In the genomic region with DNA sequence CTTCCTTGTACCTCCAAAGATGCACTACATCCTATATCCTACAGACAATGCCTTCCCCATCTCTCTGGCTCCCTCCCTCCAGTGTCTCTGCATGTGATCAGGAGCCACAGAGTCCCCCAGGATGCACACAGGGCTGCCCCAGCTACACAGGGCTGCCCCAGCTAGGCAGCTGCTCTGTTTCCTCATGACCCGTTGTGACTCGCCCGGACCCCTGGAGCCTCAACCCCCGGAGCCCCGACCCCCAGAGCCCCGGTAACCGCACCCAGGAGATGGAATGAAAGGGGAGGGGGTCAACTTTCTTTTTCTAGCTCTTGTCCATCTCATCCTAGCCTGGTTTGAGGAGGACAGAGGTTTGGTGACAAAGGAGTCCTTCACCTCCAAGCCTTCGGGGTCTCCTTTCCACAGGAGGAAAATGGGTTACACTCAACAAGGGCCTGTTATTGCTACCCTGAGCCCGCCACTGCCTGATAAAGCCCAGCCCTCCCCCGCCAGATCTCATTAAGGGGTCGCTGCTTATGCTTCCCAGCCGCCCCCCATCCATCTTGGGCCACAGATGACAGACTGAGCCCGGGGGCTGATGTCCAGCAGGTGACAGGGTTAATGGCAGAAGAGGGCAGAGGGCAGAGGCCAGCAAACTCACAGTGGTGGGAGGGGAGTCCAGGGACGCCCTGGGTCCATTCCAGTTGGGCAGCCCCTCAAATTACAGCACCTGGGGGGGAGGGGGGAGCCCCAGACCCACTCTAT, we compare ENCODE assay signal across 29 mouse cellular contexts. TPM values are rescaled to one million over a fixed set of nuclear protein-coding genes. Genes with fewer than 3 reads are reported as not detected.
DNase-seq lines count a peak whose midpoint lies in the region; ATAC-seq lines count a peak whose summit lies in the region.
"Had no signal": no experiment of that assay in that cellular context is flagged by ENCODE, and none has a peak within 500 bp of the region (broad histone marks: within the 10 kb centered on the region; RNA-seq: fewer than 3 reads in every experiment).

No protein-coding gene starts in this region.

- DNase-seq in heart, adult 11 months, result peak; percentile 87
- no peak for DNase-seq in heart, postnatal 36 days
- DNase-seq in midbrain, embryonic 10.5 days (ENCODE audit: low spot score), result no peak
- DNase-seq in embryo, embryonic 10 days (ENCODE audit: low spot score), result peak; percentile 85
- DNase-seq in thymus, postnatal 14 days, result no peak
- no peak for DNase-seq in layer of hippocampus, adult 9-11 months
- DNase-seq: adrenal gland, postnatal 36 days; cerebellum, adult 9-10 months; gastrocnemius, postnatal 14 days; heart, adult 18-20 months; kidney, adult 9 months; kidney, postnatal 25 days; liver, embryonic 13.5 days; lung, embryonic 14.5 days; thymus, postnatal 4 days had no signal

- no peaks in the 10 kb centered on the region for H3K36me3 ChIP-seq in midbrain, embryonic 10.5 days
- H3K36me3 ChIP-seq in midbrain, embryonic 15.5 days (replicated peaks), result no peaks in the 10 kb centered on the region
- H3K36me3 ChIP-seq in hindbrain, embryonic 13.5 days, result no peaks in the 10 kb centered on the region
- H3K36me3 ChIP-seq: embryonic facial prominence, embryonic 13.5 days; forebrain, embryonic 15.5 days; G1E; intestine, embryonic 15.5 days; liver, embryonic 13.5 days; stomach, embryonic 15.5 days had no signal

- no peak overlapping the region for H3K4me3 ChIP-seq in midbrain, embryonic 10.5 days
- no peak overlapping the region for H3K4me3 ChIP-seq in midbrain, embryonic 15.5 days
- no peak overlapping the region for H3K4me3 ChIP-seq in hindbrain, embryonic 13.5 days
- H3K4me3 ChIP-seq: embryonic facial prominence, embryonic 13.5 days; erythroblast, embryonic 14.5 days; forebrain, embryonic 15.5 days; intestine, embryonic 15.5 days; layer of hippocampus, adult 2 months; liver, embryonic 13.5 days; megakaryocyte, embryonic 14.5 days; myocyte; stomach, embryonic 15.5 days had no signal

- intact Hi-C loops in heart, postnatal 36 days (cut with DNase I), result no loop called here

- no peak for ATAC-seq in midbrain, embryonic 15.5 days (replicated peaks)
- ATAC-seq in hindbrain, embryonic 13.5 days (ENCODE audit: low FRiP score), result no peak
- ATAC-seq: forebrain, embryonic 15.5 days; intestine, embryonic 15.5 days; Patski had no signal

- no peak overlapping the region for H3K9ac ChIP-seq in midbrain, embryonic 15.5 days
- no peak overlapping the region for H3K9ac ChIP-seq in hindbrain, embryonic 13.5 days
- H3K9ac ChIP-seq: embryonic facial prominence, embryonic 13.5 days; forebrain, embryonic 15.5 days; intestine, embryonic 15.5 days; liver, embryonic 13.5 days; lung, embryonic 14.5 days; stomach, embryonic 15.5 days had no signal

- no peak overlapping the region for H3K4me2 ChIP-seq in midbrain, embryonic 15.5 days
- H3K4me2 ChIP-seq in hindbrain, embryonic 13.5 days, result no peak overlapping the region
- H3K4me2 ChIP-seq: embryonic facial prominence, embryonic 13.5 days; forebrain, embryonic 15.5 days; intestine, embryonic 15.5 days; liver, embryonic 13.5 days; lung, embryonic 14.5 days; stomach, embryonic 15.5 days had no signal

- peaks cover 41% of the 10 kb centered on the region for H3K4me1 ChIP-seq in midbrain, embryonic 10.5 days
- peaks cover 9% of the 10 kb centered on the region; the same call in 1 of the 2 replicates for H3K4me1 ChIP-seq in midbrain, embryonic 15.5 days
- peaks cover 39% of the 10 kb centered on the region for H3K4me1 ChIP-seq in hindbrain, embryonic 13.5 days (replicated peaks)
- H3K4me1 ChIP-seq: intestine, embryonic 15.5 days; stomach, embryonic 15.5 days had no signal

- 49% methylated on average over 14 of the region's 14 CpGs for WGBS in midbrain, embryonic 10.5 days
- WGBS in midbrain, embryonic 15.5 days, result 53% methylated on average over 14 of the region's 14 CpGs
- 22% methylated on average over 14 of the region's 14 CpGs for whole genome bisulfite sequencing in hindbrain, embryonic 13.5 days

- H3K9me3 ChIP-seq in midbrain, embryonic 10.5 days (replicated peaks), result peaks cover 3% of the 10 kb centered on the region; the same call in 1 of the 2 replicates
- no peaks in the 10 kb centered on the region for H3K9me3 ChIP-seq in midbrain, embryonic 15.5 days
- no peaks in the 10 kb centered on the region for H3K9me3 ChIP-seq in hindbrain, embryonic 13.5 days
- H3K9me3 ChIP-seq: embryonic facial prominence, embryonic 13.5 days; forebrain, embryonic 15.5 days; G1E; intestine, embryonic 15.5 days; liver, embryonic 13.5 days; stomach, embryonic 15.5 days had no signal

- H3K27ac ChIP-seq in midbrain, embryonic 10.5 days (replicated peaks), result peak overlapping the region; percentile 93
- no peak overlapping the region for H3K27ac ChIP-seq in midbrain, embryonic 15.5 days
- peak overlapping the region; percentile 66 for H3K27ac ChIP-seq in hindbrain, embryonic 13.5 days
- H3K27ac ChIP-seq: embryonic facial prominence, embryonic 13.5 days; intestine, embryonic 15.5 days; layer of hippocampus, adult 2 months; liver, embryonic 13.5 days; stomach, embryonic 15.5 days had no signal

- H3K27me3 ChIP-seq in midbrain, embryonic 10.5 days (ENCODE audit: low read depth, poor library complexity, severe bottlenecking), result no peaks in the 10 kb centered on the region
- H3K27me3 ChIP-seq in midbrain, embryonic 15.5 days (replicated peaks), result no peaks in the 10 kb centered on the region
- H3K27me3 ChIP-seq in hindbrain, embryonic 13.5 days, result no peaks in the 10 kb centered on the region
- H3K27me3 ChIP-seq: embryonic facial prominence, embryonic 13.5 days; forebrain, embryonic 15.5 days; intestine, embryonic 15.5 days; Patski; stomach, embryonic 15.5 days had no signal

RNA-seq across cellular contexts. Expression of gene Cdk5rap3, which starts 24.3 kb away (rescaled TPM):
- 10 to 100 TPM; 22.7 to 23.7 TPM for total RNA-seq in heart, postnatal 36 days (2021)
- polyA plus RNA-seq in midbrain, embryonic 10.5 days (2016; fragmentation: Nextera tagmentation; extraction: Ambion mirVana), result 116 and 120 TPM in 2 replicates
- polyA plus RNA-seq in midbrain, embryonic 15.5 days (2015; fragmentation: Nextera tagmentation; extraction: Ambion mirVana), result 88.2 and 91.7 TPM in 2 replicates
- polyA plus RNA-seq in hindbrain, embryonic 13.5 days (2015; fragmentation: Nextera tagmentation; extraction: Ambion mirVana), result 92.9 and 100 TPM in 2 replicates

RNA-seq across cellular contexts. Expression of gene Prr15l, which starts 35.9 kb away (rescaled TPM):
- 1 to 10 TPM in 1 of 2 experiments, under 1 TPM in 1; 0.73 to 1.8 TPM for total RNA-seq in heart, postnatal 36 days (2021)
- polyA plus RNA-seq in midbrain, embryonic 10.5 days (2016; fragmentation: Nextera tagmentation; extraction: Ambion mirVana), result 0.04 and 0.05 TPM in 2 replicates
- polyA plus RNA-seq in midbrain, embryonic 15.5 days (2015; fragmentation: Nextera tagmentation; extraction: Ambion mirVana), result 0.17 and 0.30 TPM in 2 replicates
- polyA plus RNA-seq in hindbrain, embryonic 13.5 days (2015; fragmentation: Nextera tagmentation; extraction: Ambion mirVana), result 0.29 and 0.43 TPM in 2 replicates
- total RNA-seq: gastrocnemius, postnatal 14 days; layer of hippocampus, adult 2 months; left cerebral cortex, postnatal 14 days had no signal
- polyA plus RNA-seq: forebrain, embryonic 15.5 days had no signal

RNA-seq across cellular contexts. Expression of gene Copz2, which starts 42.3 kb away (rescaled TPM):
- total RNA-seq in heart, postnatal 36 days (2021), result 10 to 100 TPM; 36.0 to 39.4 TPM
- 44.9 and 46.1 TPM in 2 replicates for polyA plus RNA-seq in midbrain, embryonic 10.5 days (2016; fragmentation: Nextera tagmentation; extraction: Ambion mirVana)
- 19.9 and 20.5 TPM in 2 replicates for polyA plus RNA-seq in midbrain, embryonic 15.5 days (2015; fragmentation: Nextera tagmentation; extraction: Ambion mirVana)
- 27.3 and 31.7 TPM in 2 replicates for polyA plus RNA-seq in hindbrain, embryonic 13.5 days (2015; fragmentation: Nextera tagmentation; extraction: Ambion mirVana)
- total RNA-seq: neutrophil, adult 5-6 weeks had no signal

RNA-seq across cellular contexts. Expression of gene Pnpo, which starts 51.8 kb away (rescaled TPM):
- total RNA-seq in heart, postnatal 36 days (2021), result 10 to 100 TPM; 12.8 to 13.9 TPM
- 28.2 and 32.1 TPM in 2 replicates for polyA plus RNA-seq in midbrain, embryonic 10.5 days (2016; fragmentation: Nextera tagmentation; extraction: Ambion mirVana)
- 28.7 and 29.7 TPM in 2 replicates for polyA plus RNA-seq in midbrain, embryonic 15.5 days (2015; fragmentation: Nextera tagmentation; extraction: Ambion mirVana)
- polyA plus RNA-seq in hindbrain, embryonic 13.5 days (2015; fragmentation: Nextera tagmentation; extraction: Ambion mirVana), result 20.5 and 22.6 TPM in 2 replicates

Comparison
In these comparisons a context has a peak if more than half of its experiments do, and no peak if none do; other contexts are left out.
1. DNase-seq: peak in heart, adult 11 months (single experiment) and embryo, embryonic 10 days (single experiment); none in heart, postnatal 36 days (0 of 2), midbrain, embryonic 10.5 days (single experiment), thymus, postnatal 14 days (single experiment) and layer of hippocampus, adult 9-11 months (single experiment).